Mouse (Mus musculus) liver, embryonic 14.5 days (tissue): ENCODE measurements around the gene Fam57b. TPM values are rescaled to one million over a fixed set of nuclear protein-coding genes. Genes with fewer than 3 reads are reported as not detected.

ENCODE experiments used
- ATAC-seq: fragments of 200-750 bp; cut with Nextera tagmentation; 2 replicates; pipeline ENCODE4 v1.8.0; 2017; ENCODE audit warnings: moderate number of reproducible peaks, mild to moderate bottlenecking, moderate library complexity; ENCODE audit not compliant: insufficient read depth
- DNase-seq, 3 experiments: peaks; one replicate each; pipeline ENCODE4 v3.0.0-alpha.2; 2012 to 2013; ENCODE audit warnings: low read depth in 3 of 3, low spot score in 3 of 3
- H3K27ac ChIP-seq: fragments of 300-500 bp; sonication (generic); 2 replicates; pipeline ENCODE4 v1.5.1; 2014; ENCODE audit warnings: moderate library complexity, mild to moderate bottlenecking, control low read depth, inconsistent platforms
- H3K27me3 ChIP-seq: fragments of 300-500 bp; sonication (generic); 2 replicates; pipeline ENCODE4 v1.6.1; 2014; ENCODE audit warnings: mild to moderate bottlenecking, low read length, moderate library complexity; ENCODE audit not compliant: control insufficient read depth, insufficient read depth
- H3K36me3 ChIP-seq: fragments of 300-500 bp; sonication (generic); replicated peaks from 2 replicates; pipeline ENCODE4 v1.6.1; 2014; ENCODE audit warnings: low read depth; ENCODE audit not compliant: control insufficient read depth, insufficient read depth
- H3K4me1 ChIP-seq, 2 experiments: fragments of 200-500 bp in 1 of 2; fragments of 300-500 bp in 1 of 2; sonication (generic) in 1 of 2; replicated peaks; 2 replicates each; pipeline ENCODE4 v1.6.1; 2012 to 2014; ENCODE audit warnings: antibody characterized with exemption in 1 of 2, inconsistent platforms in 1 of 2, low read length in 1 of 2; ENCODE audit not compliant: control insufficient read depth in 2 of 2, insufficient read depth in 2 of 2
- H3K4me2 ChIP-seq: fragments of 300-500 bp; sonication (generic); 2 replicates; pipeline ENCODE4 v1.6.1; 2014; ENCODE audit warnings: low read depth, mild to moderate bottlenecking, control low read depth, moderate library complexity
- H3K4me3 ChIP-seq, 2 experiments: fragments of 200-500 bp in 1 of 2; fragments of 300-500 bp in 1 of 2; sonication (generic) in 1 of 2; 2 replicates each; pipeline ENCODE4 v1.5.1; 2012 to 2014; ENCODE audit warnings: low read depth in 2 of 2, low read length in 2 of 2, mild to moderate bottlenecking in 2 of 2, control low read depth in 1 of 2, inconsistent platforms in 1 of 2, moderate library complexity in 1 of 2; ENCODE audit not compliant: insufficient read depth in 1 of 2
- H3K9ac ChIP-seq: fragments of 300-500 bp; sonication (generic); replicated peaks from 2 replicates; pipeline ENCODE4 v1.6.1; 2014; ENCODE audit warnings: mild to moderate bottlenecking, control low read depth, moderate library complexity
- H3K9me3 ChIP-seq: fragments of 300-500 bp; sonication (generic); 2 replicates; pipeline ENCODE4 v1.6.1; 2016; ENCODE audit warnings: low read length, mixed read lengths; ENCODE audit not compliant: control insufficient read depth
- CTCF ChIP-seq: IDR thresholded peaks from 2 replicates; pipeline ENCODE4 v1.5.1; 2016; ENCODE audit warnings: antibody characterized with exemption, low read depth, control low read depth
- EP300 ChIP-seq: IDR thresholded peaks from 2 replicates; pipeline ENCODE4 v1.6.1; 2016; ENCODE audit warnings: antibody characterized with exemption, low read depth
- WGBS: fragments of 180-500 bp; shearing (Covaris S2); extraction: QIAGEN DNeasy Blood & Tissue Kit; methylation state at CpG from one replicate; pipeline ENCODE4 v1.1.7; 2014; ENCODE audit not compliant: insufficient replicate concordance; 5-methylcytosine and 5-hydroxymethylcytosine counted together
- polyA plus RNA-seq, 2 experiments: library from polyadenylated mRNA; depleted of rRNA in 1 of 2; stranded (reverse) in 1 of 2; unstranded in 1 of 2; fragments of >200 nt; fragmentation: Nextera tagmentation in 1 of 2; extraction: Ambion mirVana in 1 of 2; gene quantifications; 2 replicates each; pipeline versions ENCODE4 v1.2.1 to v1.2.3; 2012 to 2014

The Fam57b gene
- polyA plus RNA-seq, 2 experiments: 0.19 TPM; not detected in 1

DNA sequence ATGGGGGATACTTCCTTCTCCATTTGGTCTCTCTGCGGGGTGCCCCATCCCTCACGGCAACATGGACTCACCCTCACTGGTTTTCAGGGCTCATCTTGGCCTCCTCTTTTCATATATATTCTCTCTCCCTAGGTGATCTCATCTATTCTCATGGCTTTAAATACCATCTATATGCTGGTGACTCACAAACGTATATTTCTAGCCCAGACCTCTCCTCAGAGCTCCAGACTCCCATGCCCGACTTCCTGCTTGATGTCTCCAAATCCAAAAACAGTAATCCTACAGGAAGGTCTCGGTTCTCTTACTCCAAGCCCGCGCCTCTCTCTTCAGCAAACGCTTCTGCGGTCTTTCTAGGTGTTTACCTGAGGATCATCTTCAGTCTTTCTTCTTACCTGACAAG, 45.8 kb downstream of the Fam57b start:
- TF ChIP-seq CTCF (no peak), EP300 (no peak)
- no peaks in the 10 kb centered on the region for H3K36me3 ChIP-seq
- no peak overlapping the region for H3K27ac ChIP-seq
- H3K9me3 ChIP-seq: no peaks in the 10 kb centered on the region
- 55% methylated on average over 9 of the region's 9 CpGs for WGBS
- H3K27me3 ChIP-seq: peaks cover 20% of the 10 kb centered on the region
- no peak overlapping the region for H3K9ac ChIP-seq
- no peak overlapping the region for H3K4me3 ChIP-seq
- no peak for DNase-seq
- H3K4me2 ChIP-seq: no peak overlapping the region
- H3K4me1 ChIP-seq: no peaks in the 10 kb centered on the region
- no peak for ATAC-seq

DNA sequence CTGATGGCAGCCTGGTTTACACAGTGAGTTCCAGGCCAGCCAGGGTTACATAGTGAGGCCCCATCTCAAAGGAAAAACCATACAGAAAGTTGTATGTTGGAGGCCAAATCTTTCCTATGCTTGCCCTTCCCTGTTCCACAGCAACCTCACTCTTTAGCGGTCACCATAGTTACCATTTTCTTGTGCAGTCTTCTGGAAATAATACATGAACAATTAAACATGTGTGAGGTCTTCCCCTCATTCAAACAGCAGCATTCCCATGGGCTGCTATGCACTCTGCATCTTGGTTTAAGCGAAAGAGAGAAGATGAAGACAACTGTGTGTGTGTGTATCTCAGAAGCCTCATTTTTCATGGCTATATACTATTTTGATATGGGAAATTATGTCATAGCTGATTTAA, 48.0 kb downstream of the Fam57b start:
- H3K36me3 ChIP-seq: no peaks in the 10 kb centered on the region
- DNase-seq (no peak), ATAC-seq (no peak)
- no peak for TF ChIP-seq CTCF
- TF ChIP-seq EP300: no peak
- H3K4me1 ChIP-seq: no peaks in the 10 kb centered on the region
- no peak overlapping the region for H3K4me3 ChIP-seq
- no peaks in the 10 kb centered on the region for H3K9me3 ChIP-seq
- H3K27ac ChIP-seq: no peak overlapping the region
- whole genome bisulfite sequencing: 72% methylated on average over 2 of the region's 2 CpGs
- no peak overlapping the region for H3K9ac ChIP-seq
- no peak overlapping the region for H3K4me2 ChIP-seq
- H3K27me3 ChIP-seq: peaks cover 37% of the 10 kb centered on the region

DNA sequence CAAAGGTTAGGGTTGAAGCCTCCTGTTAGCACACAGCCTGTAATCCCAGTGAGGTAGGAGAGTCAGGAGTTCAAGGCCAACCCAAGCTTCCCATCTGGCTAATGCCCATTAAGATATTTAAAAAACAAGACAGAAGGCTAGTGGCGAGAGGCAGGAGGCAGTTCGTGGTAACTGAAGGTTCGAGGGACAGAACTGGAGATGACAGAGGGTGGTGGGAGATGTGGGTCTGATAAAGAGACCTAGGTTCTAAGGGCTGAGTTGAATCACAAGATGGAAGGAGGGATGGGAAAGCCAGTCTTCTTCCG, 49.6 kb downstream of the Fam57b start, which contains the start of gene Doc2a:
Doc2a (plus strand) TSS at position 301 of the 305 bp plus-strand sequence.
- Histone ChIP-seq H3K27me3 (peaks cover 37% of the 10 kb centered on the region), H3K36me3 (no peaks in the 10 kb centered on the region), H3K4me1 (no peaks in the 10 kb centered on the region), H3K9me3 (no peaks in the 10 kb centered on the region), H3K9ac (0 out of 2 replicates have a peak within 1 kb of the TSS, but pooled peaks have one; percentile 20), H3K4me3 (peak within 1 kb of the TSS; percentile 28 to 30; a peak in 3 of 4 replicates), H3K27ac (no peak within 1 kb of the TSS), H3K4me2 (peak within 1 kb of the TSS; percentile 62)
- 25% methylated on average over 4 of the region's 4 CpGs for WGBS
- TF ChIP-seq EP300 (no peak), CTCF (no peak)
- DNase-seq (no peak), ATAC-seq (no peak)

DNA sequence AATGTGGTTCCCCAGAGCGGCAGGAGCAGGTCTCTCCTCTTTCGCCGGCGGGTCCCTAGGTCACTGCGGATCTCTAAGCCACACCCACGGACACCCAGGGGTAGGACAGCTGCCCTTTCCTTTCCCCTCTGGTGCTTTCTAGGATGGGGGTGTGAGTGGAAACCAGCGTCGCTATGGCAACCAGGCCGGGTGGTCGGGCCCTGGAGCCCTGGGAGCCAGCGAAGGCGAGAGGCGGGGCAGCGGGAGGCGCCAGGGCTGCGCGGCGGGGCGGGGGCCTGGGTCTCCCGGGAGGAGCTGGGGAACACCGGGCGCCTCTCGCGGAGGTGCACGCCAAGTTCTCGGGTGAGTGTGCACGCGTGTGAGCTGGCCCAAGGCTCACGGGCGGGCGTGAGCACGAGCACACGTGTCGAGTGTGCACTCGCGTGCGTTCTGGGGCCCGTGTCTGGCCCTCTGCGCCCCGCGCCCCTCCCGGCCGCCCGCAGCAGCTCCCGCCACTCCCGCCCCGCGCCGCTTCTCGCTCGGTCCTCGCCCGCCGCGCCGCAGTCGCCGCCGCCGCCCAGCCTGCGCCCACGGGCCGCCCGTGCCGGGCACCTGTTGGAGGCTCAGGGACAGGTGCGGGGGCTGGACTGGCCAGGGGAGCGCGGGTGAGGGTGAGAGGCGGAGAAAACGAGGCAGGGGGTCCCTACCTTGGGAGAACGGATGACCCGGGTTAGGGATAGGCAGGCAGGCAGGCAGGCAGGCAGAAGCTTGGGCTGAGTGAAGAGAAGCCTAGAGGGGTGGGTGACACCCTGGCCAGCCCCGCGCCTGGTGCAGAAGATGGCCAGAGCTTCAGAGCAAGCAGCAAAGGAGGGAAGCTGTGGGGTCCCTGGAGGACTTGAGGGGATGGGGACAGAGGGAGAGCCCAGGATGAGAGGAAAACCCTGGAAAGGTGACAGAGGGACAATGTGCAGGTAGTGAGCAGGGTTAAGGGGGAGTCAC, 50.2 kb downstream of the Fam57b start:
- H3K27ac ChIP-seq: no peak overlapping the region
- no peak for ATAC-seq
- no peak for DNase-seq
- peak overlapping the region; percentile 62 for H3K4me2 ChIP-seq
- H3K4me1 ChIP-seq: no peaks in the 10 kb centered on the region
- WGBS: 2% methylated on average over 61 of the region's 74 CpGs
- H3K9ac ChIP-seq: 0 out of 2 replicates have a peak overlapping the region, but pooled peaks have one; percentile 20
- H3K9me3 ChIP-seq: no peaks in the 10 kb centered on the region
- no peaks in the 10 kb centered on the region for H3K36me3 ChIP-seq
- H3K27me3 ChIP-seq: peaks cover 37% of the 10 kb centered on the region
- peak overlapping the region; percentile 28 to 30; a peak in 3 of 4 replicates for H3K4me3 ChIP-seq
- TF ChIP-seq EP300 (no peak), CTCF (no peak)

DNA sequence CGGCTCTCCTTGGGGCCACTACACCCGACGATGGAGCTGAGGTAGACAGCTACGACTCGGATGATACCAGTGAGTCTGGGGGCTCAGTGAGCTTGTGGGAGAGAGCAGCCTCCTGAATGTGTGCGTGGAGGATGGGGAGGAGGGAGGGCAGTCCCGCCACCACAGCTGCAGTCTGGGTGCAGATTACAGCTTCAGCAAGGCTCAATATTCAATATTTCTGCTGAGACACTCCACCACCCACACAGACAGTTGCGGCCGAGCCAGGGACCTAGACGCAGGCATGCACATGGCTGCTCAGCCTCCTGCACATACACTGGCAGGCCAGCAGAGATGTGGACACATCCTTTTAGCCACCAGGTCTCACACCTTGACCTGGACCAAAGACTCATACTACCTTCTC, 51.3 kb downstream of the Fam57b start:
- Histone ChIP-seq H3K4me2 (no peak overlapping the region), H3K4me3 (no peak overlapping the region), H3K4me1 (no peaks in the 10 kb centered on the region), H3K36me3 (peaks cover 2% of the 10 kb centered on the region; the same call in 1 of the 2 replicates), H3K9me3 (no peaks in the 10 kb centered on the region), H3K27ac (no peak overlapping the region), H3K9ac (no peak overlapping the region), H3K27me3 (peaks cover 37% of the 10 kb centered on the region)
- TF ChIP-seq EP300 (no peak), CTCF (no peak)
- DNase-seq (no peak), ATAC-seq (no peak)
- WGBS: 25% methylated on average over 10 of the region's 10 CpGs
